Mouse (Mus musculus) mesoderm, embryonic 11.5 days (tissue): ENCODE data around the gene Oprm1.

Source experiments
- DNase-seq: peaks from one replicate; pipeline ENCODE4 v3.0.0-alpha.2; 2012; ENCODE audit warnings: low read depth, low spot score

Oprm1 gene

GRCm38 (mm10) chr10:7077971-7078370, 319.7 kb downstream of the Oprm1 start:
- no peak for DNase-seq
